Mouse (Mus musculus) kidney, adult 2 months (tissue): Measurements from ENCODE around the gene Rps10. TPM values are rescaled to one million over a fixed set of nuclear protein-coding genes. Genes with fewer than 3 reads are reported as not detected.

Experiments
- DNase-seq: peaks from one replicate; pipeline ENCODE4 v3.0.0; 2021
- H3K27ac ChIP-seq: fragments of 200-500 bp; 2 replicates; pipeline ENCODE4 v1.5.1; 2012; ENCODE audit warnings: low read depth, low read length, control low read depth, inconsistent platforms; ENCODE audit not compliant: insufficient read depth
- H3K27me3 ChIP-seq: fragments of 200-500 bp; replicated peaks from 2 replicates; pipeline ENCODE4 v1.6.1; 2012; ENCODE audit warnings: mild to moderate bottlenecking, moderate library complexity, low read length, inconsistent platforms; ENCODE audit not compliant: control insufficient read depth, insufficient read depth
- H3K36me3 ChIP-seq: fragments of 200-500 bp; 2 replicates; pipeline ENCODE4 v1.6.1; 2012; ENCODE audit warnings: mild to moderate bottlenecking, moderate library complexity, low read length, inconsistent platforms; ENCODE audit not compliant: control insufficient read depth, insufficient read depth
- H3K4me1 ChIP-seq: fragments of 200-500 bp; 2 replicates; pipeline ENCODE4 v1.6.1; 2011; ENCODE audit warnings: low read length; ENCODE audit not compliant: control insufficient read depth, insufficient read depth
- H3K4me3 ChIP-seq: fragments of 200-500 bp; 2 replicates; pipeline ENCODE4 v1.5.1; 2011; ENCODE audit warnings: mild to moderate bottlenecking, low read depth, low read length, control low read depth; ENCODE audit not compliant: insufficient read depth
- CTCF ChIP-seq: fragments of 200-500 bp; conservative IDR thresholded peaks from 2 replicates; pipeline ENCODE4 v1.5.1; 2011; ENCODE audit warnings: low read depth, mild to moderate bottlenecking, control low read depth, low read length, moderate library complexity, mixed read lengths; ENCODE audit not compliant: insufficient read depth, insufficient read length
- POLR2A ChIP-seq: fragments of 200-500 bp; IDR thresholded peaks from one replicate; pipeline ENCODE4 v1.6.1; 2011; ENCODE audit warnings: low read depth, low read length, control low read depth
- WGBS: fragments of 180-500 bp; shearing (Covaris S2); methylation state at CpG from one replicate; pipeline ENCODE4 v1.1.7; 2018; 5-methylcytosine and 5-hydroxymethylcytosine counted together
- polyA plus RNA-seq: library from polyadenylated mRNA; depleted of rRNA; stranded (reverse); fragments of >200 nt; gene quantifications from 2 replicates; pipeline ENCODE4 v1.2.3, GENCODE M21; 2012; rRNA removed

The Rps10 gene
- polyA plus RNA-seq = 814 and 927 TPM in 2 replicates

GRCm38 (mm10) chr17:27636132-27637020, at the start of gene Rps10:
Gene Rps10 (minus strand): TSS chr17:27636669.
- Histone ChIP-seq H3K27me3 (no peaks in the 10 kb centered on the region), H3K4me3 (no peak within 1 kb of the TSS; the same call in 1 of the 2 replicates), H3K27ac (no peak within 1 kb of the TSS), H3K4me1 (0 out of 2 replicates have a peak, but pooled peaks cover 6% of the 10 kb centered on the region), H3K36me3 (no peaks in the 10 kb centered on the region)
- TF ChIP-seq CTCF = no peak
- no peak for TF ChIP-seq POLR2A
- no peak for DNase-seq
- 49% methylated on average over 18 of the region's 18 CpGs for WGBS

- Histone ChIP-seq H3K4me1 (no peaks in the 10 kb centered on the region), H3K4me3 (no peak overlapping the region), H3K27me3 (no peaks in the 10 kb centered on the region), H3K36me3 (no peaks in the 10 kb centered on the region), H3K27ac (no peak overlapping the region)
- DNase-seq = no peak
- TF ChIP-seq CTCF (no peak), POLR2A (no peak)
- WGBS = 8% methylated on average over 11 of the region's 11 CpGs
Observed at GRCm38 (mm10) chr17:27685550-27685913, 49.1 kb upstream of the Rps10 start.

GRCm38 (mm10) chr17:27684886-27685549, 48.5 kb upstream of the Rps10 start:
- H3K4me3 ChIP-seq = no peak overlapping the region
- H3K4me1 ChIP-seq = no peaks in the 10 kb centered on the region
- no peaks in the 10 kb centered on the region for H3K36me3 ChIP-seq
- 2% methylated on average over 49 of the region's 53 CpGs for WGBS
- no peaks in the 10 kb centered on the region for H3K27me3 ChIP-seq
- TF ChIP-seq POLR2A (no peak), CTCF (peak; percentile 43)
- peak; percentile 52 for DNase-seq
- no peak overlapping the region for H3K27ac ChIP-seq

GRCm38 (mm10) chr17:27678924-27679813, 42.7 kb upstream of the Rps10 start:
- no peak overlapping the region for H3K27ac ChIP-seq
- H3K36me3 ChIP-seq = no peaks in the 10 kb centered on the region
- no peaks in the 10 kb centered on the region for H3K27me3 ChIP-seq
- no peaks in the 10 kb centered on the region for H3K4me1 ChIP-seq
- 42% methylated on average over 11 of the region's 11 CpGs for WGBS
- TF ChIP-seq POLR2A (no peak), CTCF (no peak)
- peak; percentile 25 for DNase-seq
- H3K4me3 ChIP-seq = no peak overlapping the region

- 87% methylated on average over 5 of the region's 5 CpGs for WGBS
- no peak for DNase-seq
- H3K36me3 ChIP-seq = no peaks in the 10 kb centered on the region
- no peak overlapping the region for H3K4me3 ChIP-seq
- no peaks in the 10 kb centered on the region for H3K27me3 ChIP-seq
- no peaks in the 10 kb centered on the region for H3K4me1 ChIP-seq
- H3K27ac ChIP-seq = no peak overlapping the region
- no peak for TF ChIP-seq POLR2A
- no peak for TF ChIP-seq CTCF
Observed at GRCm38 (mm10) chr17:27677756-27678155, 41.3 kb upstream of the Rps10 start.

GRCm38 (mm10) chr17:27676270-27676669, 39.8 kb upstream of the Rps10 start:
- no peaks in the 10 kb centered on the region for H3K27me3 ChIP-seq
- 73% methylated on average over 7 of the region's 7 CpGs for WGBS
- H3K4me1 ChIP-seq = no peaks in the 10 kb centered on the region
- TF ChIP-seq CTCF (no peak), POLR2A (no peak)
- no peak overlapping the region for H3K27ac ChIP-seq
- no peaks in the 10 kb centered on the region for H3K36me3 ChIP-seq
- peak; percentile 7 for DNase-seq
- no peak overlapping the region for H3K4me3 ChIP-seq
